Mouse (Mus musculus) heart, embryonic 14.5 days (tissue): ENCODE data around the gene 1700042G07Rik. TPM values are rescaled to one million over a fixed set of nuclear protein-coding genes. Genes with fewer than 3 reads are reported as not detected.
A peak's percentile ranks its signal among the peaks of the same experiment; 100 is the strongest.

Experiments
- ATAC-seq: fragments of 200-750 bp; cut with Nextera tagmentation; 2 replicates; pipeline ENCODE4 v1.8.0; 2017; ENCODE audit warnings: low read depth, moderate TSS enrichment; ENCODE audit not compliant: insufficient number of reproducible peaks, insufficient read depth, low FRiP score
- H3K27ac ChIP-seq, 2 experiments: fragments of 200-500 bp in 1 of 2; fragments of 300-500 bp in 1 of 2; sonication (generic) in 1 of 2; replicated peaks in 1 of 2; 2 replicates each; pipeline ENCODE4 v1.5.1; 2012 to 2014; ENCODE audit warnings: low read depth in 2 of 2, low read length in 2 of 2, control low read depth in 1 of 2, mild to moderate bottlenecking in 1 of 2, mixed read lengths in 1 of 2; ENCODE audit not compliant: control insufficient read depth in 1 of 2, insufficient read depth in 1 of 2
- H3K27me3 ChIP-seq: fragments of 300-500 bp; sonication (generic); 2 replicates; pipeline ENCODE4 v1.6.1; 2014; ENCODE audit warnings: mild to moderate bottlenecking, low read length, control low read depth; ENCODE audit not compliant: control insufficient read depth, insufficient read depth
- H3K36me3 ChIP-seq: fragments of 300-500 bp; sonication (generic); 2 replicates; pipeline ENCODE4 v1.6.1; 2014; ENCODE audit warnings: mild to moderate bottlenecking, control low read depth, low read length, mixed read lengths; ENCODE audit not compliant: control insufficient read depth, insufficient read depth
- H3K4me1 ChIP-seq, 2 experiments: fragments of 200-500 bp in 1 of 2; fragments of 300-500 bp in 1 of 2; sonication (generic) in 1 of 2; 2 replicates each; pipeline ENCODE4 v1.6.1; 2012 to 2014; ENCODE audit warnings: low read length in 2 of 2, control low read depth in 1 of 2, mixed read lengths in 1 of 2; ENCODE audit not compliant: control insufficient read depth in 2 of 2, insufficient read depth in 2 of 2
- H3K4me2 ChIP-seq: fragments of 300-500 bp; sonication (generic); 2 replicates; pipeline ENCODE4 v1.6.1; 2014; ENCODE audit warnings: mild to moderate bottlenecking, low read length
- H3K4me3 ChIP-seq, 2 experiments: fragments of 200-500 bp in 1 of 2; fragments of 300-500 bp in 1 of 2; sonication (generic) in 1 of 2; 2 replicates each; pipeline ENCODE4 v1.5.1; 2012 to 2014; ENCODE audit warnings: low read length in 2 of 2, mild to moderate bottlenecking in 2 of 2, control low read depth in 1 of 2, low read depth in 1 of 2, moderate library complexity in 1 of 2; ENCODE audit not compliant: control insufficient read depth in 1 of 2, insufficient read depth in 1 of 2
- H3K9ac ChIP-seq: fragments of 300-500 bp; sonication (generic); 2 replicates; pipeline ENCODE4 v1.6.1; 2014; ENCODE audit warnings: mild to moderate bottlenecking, low read length
- H3K9me3 ChIP-seq: fragments of 300-500 bp; sonication (generic); 2 replicates; pipeline ENCODE4 v1.6.1; 2016; ENCODE audit warnings: low read length, control low read depth; ENCODE audit not compliant: control insufficient read depth
- WGBS: fragments of 180-500 bp; shearing (Covaris S2); extraction: QIAGEN DNeasy Blood & Tissue Kit; methylation state at CpG from one replicate; pipeline ENCODE4 v1.1.7; 2014; 5-methylcytosine and 5-hydroxymethylcytosine counted together
- polyA plus RNA-seq: library from polyadenylated mRNA; unstranded; fragments of >200 nt; fragmentation: Nextera tagmentation; extraction: Ambion mirVana; gene quantifications from 2 replicates; pipeline ENCODE4 v1.2.1, GENCODE M21; 2014

Gene 1700042G07Rik
- not detected in 2 replicates for polyA plus RNA-seq

GRCm38 (mm10) chr4:116173072-116173471, at the start of gene 1700042G07Rik, which contains the start of gene Gm49337:
1700042G07Rik (plus strand) TSS chr4:116173372.
Gm49337 (plus strand) TSS chr4:116173384.
- WGBS: 94% methylated on average over 6 of the region's 6 CpGs
- no peak for ATAC-seq
- Histone ChIP-seq H3K9ac (peak within 1 kb of the TSS; percentile 18; the same call in 1 of the 2 replicates), H3K4me1 (peaks cover 30 to 35% of the 10 kb centered on the region in 2 experiments), H3K4me3 (no peak within 1 kb of the TSS), H3K9me3 (no peaks in the 10 kb centered on the region), H3K27ac (peak within 1 kb of the TSS; percentile 91 to 92), H3K27me3 (no peaks in the 10 kb centered on the region), H3K36me3 (no peaks in the 10 kb centered on the region), H3K4me2 (no peak within 1 kb of the TSS)

DNA sequence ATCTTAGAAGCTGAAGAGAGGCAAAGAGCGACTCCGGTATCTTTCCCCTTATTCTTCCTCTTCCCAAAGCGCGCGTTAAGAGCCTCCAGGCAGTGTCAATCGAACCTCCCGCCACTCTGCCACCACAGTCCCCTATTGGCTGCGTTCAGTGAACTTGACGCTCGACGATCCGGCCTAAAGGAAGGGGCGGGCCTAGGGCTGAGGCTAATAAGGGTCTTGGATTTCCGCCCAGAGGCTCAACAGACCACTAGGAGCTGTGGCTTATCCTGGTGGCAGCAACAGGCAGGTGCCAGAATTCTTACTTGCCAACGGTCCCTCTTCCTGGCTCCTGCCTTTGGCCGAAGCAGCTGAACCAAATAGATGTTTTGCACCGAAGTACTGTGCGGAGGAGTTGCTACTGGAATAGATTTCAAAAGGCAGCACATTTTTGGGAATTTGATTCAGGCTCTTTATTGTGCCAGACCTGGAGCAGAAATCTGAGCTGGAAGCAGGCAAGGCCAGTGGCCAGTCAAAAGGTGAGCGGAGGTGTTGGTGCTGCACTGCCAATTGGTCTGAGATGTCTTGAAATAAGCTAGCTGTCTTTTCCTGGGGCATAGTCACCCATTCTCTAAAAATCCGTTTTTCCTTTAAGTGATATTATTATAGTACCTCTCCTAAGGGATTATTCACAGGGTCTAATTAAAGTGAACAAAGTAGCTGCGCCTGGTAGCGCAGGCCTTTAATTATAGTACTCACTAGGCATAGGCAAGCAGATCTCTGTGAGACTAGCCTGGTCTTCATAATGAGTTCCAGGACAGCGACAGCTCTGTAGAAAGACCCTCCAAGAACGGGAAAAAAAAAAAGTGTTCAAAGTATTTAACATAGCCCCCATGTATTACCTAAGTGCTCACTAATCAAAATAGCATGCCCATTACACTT, 49.3 kb upstream of the 1700042G07Rik start, which contains the start of the genes Rad54l and Pomgnt1:
Gene Rad54l, minus strand, starts transcription at position 89 of the 918 bp plus-strand sequence.
Gene Pomgnt1, plus strand, starts transcription at position 239 of the 918 bp plus-strand sequence.
- Histone ChIP-seq H3K27me3 (no peaks in the 10 kb centered on the region), H3K27ac (peak within 1 kb of the TSS; percentile 51 to 79), H3K9ac (peak within 1 kb of the TSS; percentile 76), H3K4me1 (peaks cover 2 to 19% of the 10 kb centered on the region in 2 experiments; a peak in 3 of 4 replicates), H3K36me3 (0 out of 2 replicates have a peak, but pooled peaks cover 5% of the 10 kb centered on the region), H3K4me3 (peak within 1 kb of the TSS; percentile 50 to 56), H3K9me3 (no peaks in the 10 kb centered on the region), H3K4me2 (peak within 1 kb of the TSS; percentile 81)
- 4% methylated on average over 24 of the region's 24 CpGs for WGBS
- ATAC-seq: peak; percentile 90

- ATAC-seq: no peak
- Histone ChIP-seq H3K4me3 (no peak overlapping the region), H3K27me3 (no peaks in the 10 kb centered on the region), H3K27ac (no peak overlapping the region), H3K36me3 (no peaks in the 10 kb centered on the region), H3K9ac (no peak overlapping the region), H3K4me1 (peaks cover 2 to 19% of the 10 kb centered on the region in 2 experiments; a peak in 3 of 4 replicates), H3K4me2 (no peak overlapping the region), H3K9me3 (no peaks in the 10 kb centered on the region)
- WGBS: 83% methylated on average over 4 of the region's 4 CpGs
Observed at GRCm38 (mm10) chr4:116125803-116126386, 47.3 kb upstream of the 1700042G07Rik start.

DNA sequence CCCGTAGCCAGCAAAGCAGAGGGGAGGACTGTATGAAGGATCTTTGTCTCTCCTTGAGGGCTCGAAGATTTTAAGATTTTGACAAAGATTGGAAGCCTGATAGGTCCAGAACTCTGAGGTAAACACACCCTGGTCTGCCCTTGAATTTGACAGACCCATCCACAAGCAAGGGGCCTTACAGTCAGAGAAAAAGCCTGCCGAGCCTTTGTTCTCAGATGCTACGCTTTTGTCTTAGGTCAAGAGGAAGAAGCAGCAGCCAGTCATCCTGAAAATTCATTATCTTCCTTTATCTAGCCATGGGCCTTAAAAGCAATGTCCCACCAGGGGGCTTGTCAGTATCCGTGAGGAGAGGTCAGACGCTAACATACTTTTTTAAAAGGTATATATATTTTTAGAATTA, 45.2 kb upstream of the 1700042G07Rik start:
- Histone ChIP-seq H3K4me1 (peaks cover 0 to 14% of the 10 kb centered on the region in 2 experiments; a peak in 3 of 4 replicates), H3K9ac (no peak overlapping the region), H3K27me3 (no peaks in the 10 kb centered on the region), H3K36me3 (no peaks in the 10 kb centered on the region), H3K27ac (no peak overlapping the region), H3K4me3 (no peak overlapping the region), H3K4me2 (no peak overlapping the region), H3K9me3 (no peaks in the 10 kb centered on the region)
- WGBS: 71% methylated on average over 6 of the region's 6 CpGs
- ATAC-seq: no peak

DNA sequence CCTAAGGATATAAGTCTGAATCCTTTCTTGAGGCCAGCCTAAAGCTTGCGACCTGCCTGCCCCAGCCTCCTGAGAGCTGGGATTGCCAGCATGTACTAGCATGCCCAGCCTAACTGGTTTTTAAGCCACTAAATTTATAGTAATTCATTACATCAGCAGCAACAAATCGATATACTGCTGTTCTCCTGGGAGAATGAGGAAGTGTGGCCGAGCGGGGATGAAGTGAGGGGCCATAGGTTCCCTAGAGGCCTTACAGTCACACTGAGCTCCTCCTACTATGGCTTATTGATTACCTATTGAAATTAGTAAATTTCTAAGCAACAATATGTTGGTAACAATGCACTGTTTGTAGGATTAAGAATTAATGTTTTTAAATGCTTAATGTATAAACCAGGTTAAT, 40.0 kb upstream of the 1700042G07Rik start:
- H3K27me3 ChIP-seq: no peaks in the 10 kb centered on the region
- H3K36me3 ChIP-seq: 0 out of 2 replicates have a peak, but pooled peaks cover 4% of the 10 kb centered on the region
- no peak overlapping the region for H3K4me3 ChIP-seq
- no peak for ATAC-seq
- WGBS: 86% methylated on average over 4 of the region's 4 CpGs
- H3K27ac ChIP-seq: no peak overlapping the region
- H3K4me1 ChIP-seq: peaks cover 0 to 7% of the 10 kb centered on the region in 2 experiments; a peak in 1 of 4 replicates
- no peaks in the 10 kb centered on the region for H3K9me3 ChIP-seq
- no peak overlapping the region for H3K4me2 ChIP-seq
- H3K9ac ChIP-seq: no peak overlapping the region

DNA sequence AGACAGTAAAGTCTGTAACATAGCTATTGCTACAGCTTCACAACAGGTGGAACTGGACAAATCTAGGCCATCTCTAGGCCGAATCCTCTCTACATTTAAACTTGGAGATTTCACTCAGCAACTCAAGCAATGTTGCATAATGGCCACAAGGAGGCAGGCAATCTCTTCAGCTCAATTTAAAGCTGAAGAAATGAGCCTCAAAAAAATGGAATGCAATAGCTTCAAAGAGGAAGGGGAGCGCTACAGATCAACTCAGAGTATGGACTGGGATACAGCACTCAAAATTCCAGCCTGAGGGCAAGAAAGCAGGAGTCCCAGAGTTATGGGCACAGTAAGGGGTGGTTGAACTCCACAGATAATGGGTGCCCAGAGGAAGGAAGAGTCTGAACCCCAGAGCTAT, 38.2 kb upstream of the 1700042G07Rik start:
- Histone ChIP-seq H3K4me1 (peaks cover 0 to 7% of the 10 kb centered on the region in 2 experiments; a peak in 1 of 4 replicates), H3K9me3 (no peaks in the 10 kb centered on the region), H3K9ac (no peak overlapping the region), H3K36me3 (0 out of 2 replicates have a peak, but pooled peaks cover 4% of the 10 kb centered on the region), H3K27me3 (no peaks in the 10 kb centered on the region), H3K27ac (no peak overlapping the region), H3K4me3 (no peak overlapping the region), H3K4me2 (no peak overlapping the region)
- no peak for ATAC-seq
- WGBS: 32% methylated on average over 2 of the region's 2 CpGs

GRCm38 (mm10) chr4:116137421-116137996, 35.7 kb upstream of the 1700042G07Rik start:
- Histone ChIP-seq H3K27ac (no peak overlapping the region), H3K4me3 (no peak overlapping the region), H3K9ac (0 out of 2 replicates have a peak overlapping the region, but pooled peaks have one; percentile 4), H3K4me1 (peaks cover 0 to 9% of the 10 kb centered on the region in 2 experiments; a peak in 1 of 4 replicates), H3K9me3 (no peaks in the 10 kb centered on the region), H3K36me3 (0 out of 2 replicates have a peak, but pooled peaks cover 4% of the 10 kb centered on the region), H3K27me3 (no peaks in the 10 kb centered on the region), H3K4me2 (no peak overlapping the region)
- 34% methylated on average over 13 of the region's 13 CpGs for WGBS
- ATAC-seq: no peak
